Mouse (Mus musculus) C2C12 (cell line): Measurements from ENCODE around the gene Hnrnpa0. TPM values are rescaled to one million over a fixed set of nuclear protein-coding genes. Genes with fewer than 3 reads are reported as not detected.

ENCODE experiments used
- H3K27me3 ChIP-seq: one replicate; pipeline ENCODE4 v1.6.1; 2011; ENCODE audit not compliant: control insufficient read depth, insufficient read depth, insufficient read length
- H3K36me3 ChIP-seq: one replicate; pipeline ENCODE4 v1.6.1; 2011; ENCODE audit not compliant: control insufficient read depth, insufficient read depth
- H3K4me3 ChIP-seq: one replicate; pipeline ENCODE4 v1.5.1; 2011; ENCODE audit warnings: mild to moderate bottlenecking, control low read depth; ENCODE audit not compliant: poor library complexity, insufficient read depth, severe bottlenecking
- H3K79me2 ChIP-seq: one replicate; pipeline ENCODE4 v1.6.1; 2011; ENCODE audit not compliant: control insufficient read depth, insufficient read depth
- H3K79me3 ChIP-seq: one replicate; pipeline ENCODE4 v1.6.1; 2011; ENCODE audit warnings: low read depth, control low read depth
- H3ac ChIP-seq: one replicate; pipeline ENCODE3; 2011; ENCODE audit warnings: low read depth; ENCODE audit not compliant: control insufficient read depth, insufficient read length
- CEBPB ChIP-seq: IDR thresholded peaks from one replicate; pipeline ENCODE4 v1.6.1; 2011; ENCODE audit warnings: low read depth, mild to moderate bottlenecking, control low read depth, moderate library complexity
- CTCF ChIP-seq: IDR thresholded peaks from one replicate; pipeline ENCODE4 v1.5.1; 2011; ENCODE audit not compliant: control insufficient read depth, insufficient read depth, insufficient read length
- FOSL1 ChIP-seq: IDR thresholded peaks from one replicate; pipeline ENCODE4 v1.8.0; 2011; ENCODE audit warnings: mild to moderate bottlenecking, low read length; ENCODE audit not compliant: poor library complexity, insufficient read depth, severe bottlenecking
- MAX ChIP-seq: IDR thresholded peaks from one replicate; pipeline ENCODE4 v1.6.1; 2011; ENCODE audit warnings: mild to moderate bottlenecking, control low read depth
- MYOD1 ChIP-seq: IDR thresholded peaks from one replicate; pipeline ENCODE4 v1.6.1; 2011; ENCODE audit warnings: low read depth; ENCODE audit not compliant: control insufficient read depth, insufficient read length
- MYOG ChIP-seq: IDR thresholded peaks from one replicate; pipeline ENCODE4 v1.6.1; 2011; ENCODE audit not compliant: control insufficient read depth, insufficient read length; ENCODE audit errors: extremely low read depth
- USF1 ChIP-seq: IDR thresholded peaks from one replicate; pipeline ENCODE4 v1.6.1; 2011; ENCODE audit warnings: low read depth, mild to moderate bottlenecking, control low read depth, moderate library complexity
- long read RNA-seq, 2 experiments: library from polyadenylated mRNA; unstranded; transcript quantifications; one replicate each; pipeline ENCODE4 v2.0.0; 2019 to 2020
- polyA plus RNA-seq: library from polyadenylated mRNA; unstranded; fragments of >200 nt; fragmentation: generic; extraction: Trizol; gene quantifications from one replicate; pipeline ENCODE4 v1.2.1, GENCODE M21; 2012; ENCODE audit warnings: missing spikeins

Gene Hnrnpa0
- polyA plus RNA-seq: 173 TPM
- long read RNA-seq, experiment 1, transcript Hnrnpa0-201 (1 exons, 2,678 nt): major isoform, 10 of 10 reads
- long read RNA-seq, experiment 1, partial matches to known transcripts: 0 of 10 reads
- long read RNA-seq, experiment 1, other reads (novel, unspliced or antisense): 0 of 10 reads
- long read RNA-seq, experiment 2, partial matches to known transcripts: 0 of 2 reads
- long read RNA-seq, experiment 2, other reads (novel, unspliced or antisense): 0 of 2 reads

GRCm38 (mm10) chr13:58128396-58128767 is at the start of gene Hnrnpa0:
Gene Hnrnpa0, minus strand, starts transcription at chr13:58128556.
- H3K36me3 ChIP-seq: peaks cover 15% of the 10 kb centered on the region
- no peaks in the 10 kb centered on the region for H3K27me3 ChIP-seq
- TF ChIP-seq CEBPB (no peak), FOSL1 (no peak), USF1 (no peak), MYOG (no peak), CTCF (no peak), MAX (no peak), MYOD1 (no peak)
- H3ac ChIP-seq: peak within 1 kb of the TSS; percentile 100
- H3K79me2 ChIP-seq: peaks cover 30% of the 10 kb centered on the region
- H3K79me3 ChIP-seq: peaks cover 21% of the 10 kb centered on the region
- peak within 1 kb of the TSS; percentile 66 for H3K4me3 ChIP-seq

DNA sequence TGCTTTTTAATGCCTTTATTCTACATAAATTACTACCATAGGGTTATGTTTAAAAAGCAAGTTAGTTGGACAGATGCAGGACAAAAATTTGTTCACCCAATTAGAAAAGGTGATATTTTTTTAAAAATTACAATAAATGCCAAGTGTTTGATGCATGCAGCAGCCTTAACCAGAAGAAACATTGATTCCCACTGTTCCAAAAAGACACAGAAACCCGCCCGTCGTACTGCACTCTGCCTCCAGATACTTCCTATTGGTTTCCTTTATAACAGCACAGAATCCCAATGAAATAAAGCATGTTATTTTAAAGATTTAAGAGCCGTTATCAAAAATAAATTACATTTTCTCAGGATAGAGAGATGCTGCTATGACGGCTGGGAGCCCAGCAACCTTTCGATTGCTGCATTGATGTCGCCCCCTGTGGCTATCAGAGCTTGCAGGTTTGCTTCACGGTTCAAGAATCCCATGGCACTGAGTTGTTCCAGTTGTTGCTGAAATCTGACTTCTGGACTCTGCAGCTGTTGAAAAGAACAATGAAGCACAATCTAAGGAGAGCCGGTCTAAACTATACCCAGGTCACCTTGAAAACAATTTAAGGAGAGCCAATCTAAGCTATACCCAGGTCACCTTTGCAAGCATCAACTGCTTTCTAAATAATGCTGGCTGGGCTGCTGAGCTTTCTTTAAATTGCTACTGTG is 49.3 kb upstream of the Hnrnpa0 start:
- TF ChIP-seq USF1: no peak
- no peak for TF ChIP-seq CEBPB
- no peak for TF ChIP-seq FOSL1
- peaks cover 87% of the 10 kb centered on the region for H3K36me3 ChIP-seq
- no peaks in the 10 kb centered on the region for H3K79me3 ChIP-seq
- H3K79me2 ChIP-seq: peaks cover 8% of the 10 kb centered on the region
- no peaks in the 10 kb centered on the region for H3K27me3 ChIP-seq
- no peak overlapping the region for H3ac ChIP-seq
- no peak overlapping the region for H3K4me3 ChIP-seq

DNA sequence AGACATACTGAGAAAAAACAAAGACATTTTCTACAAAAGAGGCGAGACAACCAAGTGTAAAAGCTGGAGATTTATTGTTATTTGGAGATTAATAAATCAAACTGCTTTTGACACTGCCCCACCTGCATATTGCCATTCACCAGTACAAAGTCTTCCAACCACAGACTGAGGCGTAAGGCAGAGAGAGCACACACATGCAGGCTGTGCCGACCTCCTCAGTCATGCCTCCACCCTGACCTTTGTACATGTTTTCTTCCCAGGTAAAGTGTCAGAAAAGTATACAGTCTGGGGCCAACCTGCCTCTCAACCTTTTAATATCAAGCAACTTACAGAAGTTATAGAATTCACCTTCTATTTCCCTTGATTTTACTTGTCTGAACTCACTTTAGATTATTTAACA is 47.7 kb upstream of the Hnrnpa0 start:
- H3K79me2 ChIP-seq: peaks cover 1% of the 10 kb centered on the region
- H3K4me3 ChIP-seq: no peak overlapping the region
- no peaks in the 10 kb centered on the region for H3K27me3 ChIP-seq
- H3ac ChIP-seq: no peak overlapping the region
- peaks cover 79% of the 10 kb centered on the region for H3K36me3 ChIP-seq
- TF ChIP-seq FOSL1: no peak
- no peak for TF ChIP-seq MYOD1
- no peak for TF ChIP-seq MYOG
- TF ChIP-seq CTCF: no peak
- no peak for TF ChIP-seq MAX
- no peak for TF ChIP-seq CEBPB
- H3K79me3 ChIP-seq: no peaks in the 10 kb centered on the region

DNA sequence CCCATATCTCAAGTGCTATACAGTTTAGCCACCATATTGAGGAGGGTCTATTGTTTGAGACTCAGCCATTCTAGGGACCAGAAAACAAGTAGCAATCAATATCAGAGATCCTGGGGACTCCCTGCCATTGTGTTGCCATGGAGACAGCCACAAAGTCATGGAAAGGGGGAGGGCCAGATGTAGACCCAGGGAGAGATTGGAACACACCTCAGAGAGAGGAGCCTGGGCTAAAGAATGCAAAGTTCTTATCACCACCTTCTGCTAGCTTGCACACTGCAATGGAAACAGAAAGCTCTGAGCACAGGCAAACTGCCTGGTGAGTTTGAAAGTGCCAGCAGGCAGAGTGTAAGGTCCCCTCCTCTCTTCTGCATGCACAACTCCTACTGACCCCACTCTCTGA is 39.8 kb upstream of the Hnrnpa0 start:
- Histone ChIP-seq H3K36me3 (peaks cover 10% of the 10 kb centered on the region), H3K79me3 (no peaks in the 10 kb centered on the region), H3ac (no peak overlapping the region), H3K79me2 (no peaks in the 10 kb centered on the region), H3K4me3 (no peak overlapping the region), H3K27me3 (no peaks in the 10 kb centered on the region)
- TF ChIP-seq MYOG: no peak
- TF ChIP-seq MYOD1: no peak
- TF ChIP-seq FOSL1: no peak
- TF ChIP-seq MAX: no peak
- TF ChIP-seq CTCF: no peak
- TF ChIP-seq USF1: no peak
- no peak for TF ChIP-seq CEBPB

DNA sequence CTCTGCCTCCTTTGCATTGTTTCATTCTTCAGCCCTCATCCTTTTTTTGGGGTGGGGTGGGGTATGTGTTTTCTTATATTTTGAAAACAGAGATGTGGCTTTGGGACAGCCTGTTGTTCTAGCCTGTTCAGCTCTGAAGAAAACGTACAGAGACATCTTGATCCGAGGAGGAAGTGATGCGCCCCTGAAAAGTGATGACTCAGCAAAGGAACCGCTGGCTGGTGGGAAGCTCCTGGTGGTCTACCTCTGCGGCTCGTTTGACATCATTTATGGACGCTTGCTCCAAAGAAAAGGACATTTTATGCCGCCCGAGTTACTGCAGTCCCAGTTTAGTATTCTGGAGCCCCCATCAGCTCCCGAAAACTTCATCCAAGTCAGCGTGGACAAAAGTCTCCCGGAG is 35.0 kb upstream of the Hnrnpa0 start:
- TF ChIP-seq USF1: no peak
- no peak for TF ChIP-seq MYOG
- no peak for TF ChIP-seq FOSL1
- TF ChIP-seq MAX: no peak

DNA sequence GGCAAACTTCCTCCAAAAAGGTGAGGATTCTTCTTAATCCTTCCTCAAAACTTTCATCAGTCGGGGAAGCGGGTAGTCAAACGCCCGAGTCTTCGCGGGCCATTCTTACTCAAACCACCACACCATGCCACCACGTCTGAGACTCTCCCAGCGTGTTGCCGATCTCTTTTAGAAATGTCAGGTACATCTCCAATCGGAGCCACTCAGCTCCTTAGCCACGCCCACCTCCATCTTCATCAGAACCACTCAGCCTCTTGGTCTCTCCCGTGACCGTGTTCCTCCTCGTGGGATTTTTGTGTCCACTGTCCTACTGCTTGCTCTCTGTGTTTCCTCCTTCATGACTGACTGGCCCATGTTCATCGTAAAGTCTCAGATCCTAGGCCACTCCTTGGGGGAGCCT is 32.4 kb upstream of the Hnrnpa0 start:
- Histone ChIP-seq H3K36me3 (no peaks in the 10 kb centered on the region), H3ac (no peak overlapping the region)
- TF ChIP-seq MYOD1 (no peak), MYOG (no peak), FOSL1 (no peak), USF1 (no peak), CEBPB (no peak), MAX (no peak), CTCF (no peak)

More for the DNA sequence above, 35.0 kb upstream of the Hnrnpa0 start:
- no peak overlapping the region for H3K4me3 ChIP-seq
- H3K27me3 ChIP-seq: no peaks in the 10 kb centered on the region
- H3K79me2 ChIP-seq: no peaks in the 10 kb centered on the region
- H3K79me3 ChIP-seq: no peaks in the 10 kb centered on the region
- H3K36me3 ChIP-seq: no peaks in the 10 kb centered on the region
- no peak overlapping the region for H3ac ChIP-seq

More for the DNA sequence above, 32.4 kb upstream of the Hnrnpa0 start:
- H3K79me3 ChIP-seq: no peaks in the 10 kb centered on the region
- no peak overlapping the region for H3K4me3 ChIP-seq
- no peaks in the 10 kb centered on the region for H3K79me2 ChIP-seq
- no peaks in the 10 kb centered on the region for H3K27me3 ChIP-seq
